Mouse (Mus musculus) E14TG2a.4 (cell line): ENCODE measurements around the gene Myo1e.

Experiments
- CTCF ChIP-seq: conservative IDR thresholded peaks from 2 replicates; pipeline ENCODE4 v1.5.1; 2014; ENCODE audit warnings: low read length
- POU5F1 ChIP-seq: IDR thresholded peaks from 2 replicates; pipeline ENCODE4 v1.6.1; 2014; ENCODE audit warnings: low read length, borderline replicate concordance

GRCm38 (mm10) chr9:70349274-70349673 is 142.1 kb downstream of the Myo1e start:
- TF ChIP-seq CTCF, result no peak
- TF ChIP-seq POU5F1, result no peak
